Comparison of ENCODE assay signal across 8 mouse cellular contexts in genomic region chr1:161130726-161131664, GRCm38 (mm10). TPM values are rescaled to one million over a fixed set of nuclear protein-coding genes. Genes with fewer than 3 reads are reported as not detected.
A peak's percentile ranks its signal among the peaks of the same experiment; 100 is the strongest.
DNase-seq lines count a peak whose midpoint lies in the region; ATAC-seq lines count a peak whose summit lies in the region.

TSS of gene Klhl20 (minus strand) at chr1:161131511.

- peak within 1 kb of the TSS; percentile 91 for H3K4me2 ChIP-seq in hindbrain, embryonic 16.5 days (ENCODE audit: low read length)

- peaks cover 16% of the 10 kb centered on the region for H3K4me1 ChIP-seq in hindbrain, embryonic 16.5 days (ENCODE audit: control insufficient read depth, insufficient read depth, low read depth, low read length)

- 2% methylated on average over 41 of the region's 41 CpGs for WGBS in hindbrain, embryonic 16.5 days
- 1% methylated on average over 41 of the region's 41 CpGs for WGBS in macrophage (ENCODE audit: missing documents)

- ATAC-seq in hindbrain, embryonic 16.5 days: peak; percentile 99

- H3K9me3 ChIP-seq in hindbrain, embryonic 16.5 days (ENCODE audit: control insufficient read depth, low read length): no peaks in the 10 kb centered on the region

- peak; percentile 82 for DNase-seq in WW6 (ENCODE audit: low read depth, low spot score)
- peak; percentile 91 to 96 for DNase-seq in cerebellum, postnatal 4 days (ENCODE audit: low spot score in 2 of 2)
- peak; percentile 95 for DNase-seq in gastrocnemius, adult 18-20 months (ENCODE audit: low spot score)
- peak; percentile 95 to 96 for DNase-seq in left cerebral cortex, adult 18-20 months (ENCODE audit: low spot score in 2 of 2)
- DNase-seq in right cerebral cortex, adult 18-20 months: peak; percentile 94
- DNase-seq in urinary bladder, postnatal 10 days (ENCODE audit: low spot score): peak; percentile 73

- H3K27me3 ChIP-seq in hindbrain, embryonic 16.5 days (replicated peaks; ENCODE audit: control insufficient read depth, insufficient read depth, low read length): no peaks in the 10 kb centered on the region

- peak within 1 kb of the TSS; percentile 85 for H3K4me3 ChIP-seq in hindbrain, embryonic 16.5 days (ENCODE audit: low read length)
- H3K4me3 ChIP-seq in macrophage (ENCODE audit: inconsistent target): peak within 1 kb of the TSS; percentile 98

- H3K9ac ChIP-seq in hindbrain, embryonic 16.5 days (ENCODE audit: low read depth, low read length): peak within 1 kb of the TSS; percentile 86

- no peaks in the 10 kb centered on the region for H3K36me3 ChIP-seq in hindbrain, embryonic 16.5 days (ENCODE audit: control insufficient read depth, insufficient read depth, low read length)
- no peaks in the 10 kb centered on the region for H3K36me3 ChIP-seq in macrophage (ENCODE audit: inconsistent target)

- H3K27ac ChIP-seq in hindbrain, embryonic 16.5 days (ENCODE audit: low read depth, low read length): peak within 1 kb of the TSS; percentile 82
- peak within 1 kb of the TSS; percentile 61 for H3K27ac ChIP-seq in macrophage

- peaks cover 46% of the 10 kb centered on the region for H3K79me2 ChIP-seq in macrophage (ENCODE audit: inconsistent target)

RNA-seq across cellular contexts. Expression of gene Klhl20, which starts in this region (rescaled TPM):
- 1 to 10 TPM; 7.9 to 9.0 TPM for total RNA-seq in gastrocnemius, adult 18-20 months (2021)
- 17.2 and 21.1 TPM in 2 replicates for polyA plus RNA-seq in hindbrain, embryonic 16.5 days (2015; fragmentation: Nextera tagmentation; extraction: Ambion mirVana)
- total RNA-seq in left cerebral cortex, adult 18-20 months (2021): 10 to 100 TPM; 15.2 to 16.9 TPM
- total RNA-seq in macrophage (2018; cell fraction: chromatin; rRNA removed): 10 to 100 TPM in 25 of 26 experiments, 1 to 10 TPM in 1; 10.0 to 55.9 (median 34.2) TPM
- total RNA-seq in macrophage (2018; cell fraction: cytosol; rRNA removed): 10 to 100 TPM in 24 of 26 experiments, 1 to 10 TPM in 2; 6.5 to 19.0 (median 15.1) TPM
- 10 to 100 TPM; 10.7 to 57.4 (median 24.2) TPM for total RNA-seq in macrophage (2018; cell fraction: nucleus; rRNA removed)
- polyA plus RNA-seq in macrophage (2018): 16.1 to 18.8 TPM (median 16.2 TPM) in 3 replicates

Comparison
In these comparisons a context has a peak if more than half of its experiments do, and no peak if none do; other contexts are left out.
1. Peak in every context shown above with its lines: DNase-seq, ATAC-seq, H3K4me3 ChIP-seq and H3K27ac ChIP-seq.